Mouse (Mus musculus) mouse trophoblast stem cell (cell line): Measurements from ENCODE around the gene Pin1rt1.

Experiments used
- in situ Hi-C, 2 experiments: fragments of 300-500 bp; cut with MseI, MboI; formaldehyde crosslinking; loops; 2 replicates in 1 of 2; 3 replicates in 1 of 2; pipeline ENCODE4 v1.15.1; 2025

Pin1rt1 gene

GRCm38 (mm10) chr2:104712486-104712809 is 3.7 kb downstream of the Pin1rt1 start:
- in situ Hi-C loops: no loop called here

GRCm38 (mm10) chr2:104711585-104712485 is 4.3 kb downstream of the Pin1rt1 start, which contains the start of gene Tcp11l1:
TSS of gene Tcp11l1 (minus strand) at chr2:104712169.
- in situ Hi-C loops: no loop called here

- in situ Hi-C loops: no loop called here
These were observed 5.4 kb downstream of the Pin1rt1 start for GRCm38 (mm10) chr2:104710670-104711370.

GRCm38 (mm10) chr2:104709786-104710337 is 6.3 kb downstream of the Pin1rt1 start:
- in situ Hi-C loops: no loop called here

GRCm38 (mm10) chr2:104704355-104704754 is 11.8 kb downstream of the Pin1rt1 start:
- in situ Hi-C loops: no loop called here

GRCm38 (mm10) chr2:104703158-104703557 is 13.0 kb downstream of the Pin1rt1 start:
- in situ Hi-C loops: no loop called here

- in situ Hi-C loops: no loop called here
These were observed 16.5 kb downstream of the Pin1rt1 start for GRCm38 (mm10) chr2:104699659-104700058.

GRCm38 (mm10) chr2:104692551-104692950 is 23.6 kb downstream of the Pin1rt1 start:
- in situ Hi-C loops: no loop called here

GRCm38 (mm10) chr2:104690720-104691119 is 25.5 kb downstream of the Pin1rt1 start:
- in situ Hi-C loops: no loop called here

- in situ Hi-C loops: loop anchor here in 1 of 2 experiments (10.0 kb wide), 1 partner anchor 66 kb away; no protein-coding TSS in a partner anchor
These were observed 27.5 kb downstream of the Pin1rt1 start for GRCm38 (mm10) chr2:104688724-104689123.

- in situ Hi-C loops: loop anchor here in 1 of 2 experiments (10.0 kb wide), 1 partner anchor 66 kb away; no protein-coding TSS in a partner anchor
These were observed 27.9 kb downstream of the Pin1rt1 start for GRCm38 (mm10) chr2:104688321-104688720.

GRCm38 (mm10) chr2:104687261-104687660 is 28.9 kb downstream of the Pin1rt1 start:
- in situ Hi-C loops: loop anchor here in 1 of 2 experiments (10.0 kb wide), 1 partner anchor 68 kb away; no protein-coding TSS in a partner anchor

- in situ Hi-C loops: loop anchor here in 1 of 2 experiments (10.0 kb wide), 1 partner anchor 69 kb away; no protein-coding TSS in a partner anchor
These were observed 30.8 kb downstream of the Pin1rt1 start for GRCm38 (mm10) chr2:104685418-104685817.

GRCm38 (mm10) chr2:104684771-104685170 is 31.4 kb downstream of the Pin1rt1 start:
- in situ Hi-C loops: loop anchor here in 1 of 2 experiments (10.0 kb wide), 1 partner anchor 70 kb away; no protein-coding TSS in a partner anchor

- in situ Hi-C loops: no loop called here
These were observed 38.9 kb downstream of the Pin1rt1 start for GRCm38 (mm10) chr2:104677326-104677725.

- in situ Hi-C loops: no loop called here
These were observed 44.5 kb downstream of the Pin1rt1 start for GRCm38 (mm10) chr2:104671724-104672123.

GRCm38 (mm10) chr2:104669122-104669804 is 46.9 kb downstream of the Pin1rt1 start:
- in situ Hi-C loops: no loop called here
